Mouse (Mus musculus): ENCODE data around the gene Cenpl. TPM values are rescaled to one million over a fixed set of nuclear protein-coding genes. Genes with fewer than 3 reads are reported as not detected.
A peak's percentile ranks its signal among the peaks of the same experiment; 100 is the strongest.

Cenpl gene
- polyA plus RNA-seq, 1 experiment from 2014 or later: 9.1 TPM

- no peaks in the 10 kb centered on the region for H3K4me1 ChIP-seq
- no peaks in the 10 kb centered on the region for H3K9me3 ChIP-seq (replicated peaks)
- H3K36me3 ChIP-seq: peaks cover 35% of the 10 kb centered on the region
- WGBS: 95% methylated on average over 1 of the region's 1 CpGs
- H3K4me3 ChIP-seq (replicated peaks): no peak overlapping the region
- no peak overlapping the region for H3K9ac ChIP-seq (replicated peaks)
- no peak overlapping the region for H3K4me2 ChIP-seq
- no peaks in the 10 kb centered on the region for H3K27me3 ChIP-seq (replicated peaks)
- ATAC-seq (ENCODE audit: low FRiP score): no peak
- H3K27ac ChIP-seq (replicated peaks): no peak overlapping the region
These were observed 13.3 kb upstream of the Cenpl start for GRCm38 (mm10) chr1:161057164-161057563.

GRCm38 (mm10) chr1:161063351-161063750 lies 7.2 kb upstream of the Cenpl start:
- Histone ChIP-seq H3K9ac (replicated peaks) (no peak overlapping the region), H3K27ac (replicated peaks) (no peak overlapping the region), H3K27me3 (replicated peaks) (no peaks in the 10 kb centered on the region), H3K4me2 (no peak overlapping the region), H3K4me1 (no peaks in the 10 kb centered on the region), H3K36me3 (peaks cover 14% of the 10 kb centered on the region), H3K4me3 (replicated peaks) (no peak overlapping the region), H3K9me3 (replicated peaks) (no peaks in the 10 kb centered on the region)
- 72% methylated on average over 1 of the region's 1 CpGs for WGBS
- ATAC-seq (ENCODE audit: low FRiP score): no peak

GRCm38 (mm10) chr1:161071272-161071620 lies 733 bp downstream of the Cenpl start:
- WGBS: under 1% methylated on average over 12 of the region's 12 CpGs
- no peaks in the 10 kb centered on the region for H3K9me3 ChIP-seq (replicated peaks)
- H3K4me3 ChIP-seq (replicated peaks): peak overlapping the region; percentile 71
- H3K27me3 ChIP-seq (replicated peaks): no peaks in the 10 kb centered on the region
- H3K36me3 ChIP-seq: no peaks in the 10 kb centered on the region
- ATAC-seq (ENCODE audit: low FRiP score): no peak
- peaks cover 38% of the 10 kb centered on the region for H3K4me1 ChIP-seq
- peak overlapping the region; percentile 56 for H3K9ac ChIP-seq (replicated peaks)
- H3K27ac ChIP-seq (replicated peaks): peak overlapping the region; percentile 64; the same call in 1 of the 2 replicates
- peak overlapping the region; percentile 66 for H3K4me2 ChIP-seq

- H3K4me2 ChIP-seq: no peak overlapping the region
- 83% methylated on average over 6 of the region's 6 CpGs for WGBS
- H3K27ac ChIP-seq (replicated peaks): no peak overlapping the region
- H3K36me3 ChIP-seq: no peaks in the 10 kb centered on the region
- no peaks in the 10 kb centered on the region for H3K27me3 ChIP-seq (replicated peaks)
- H3K4me1 ChIP-seq: peaks cover 27% of the 10 kb centered on the region
- H3K9me3 ChIP-seq (replicated peaks): no peaks in the 10 kb centered on the region
- no peak overlapping the region for H3K9ac ChIP-seq (replicated peaks)
- no peak for ATAC-seq (ENCODE audit: low FRiP score)
- no peak overlapping the region for H3K4me3 ChIP-seq (replicated peaks)
These were observed 5.7 kb downstream of the Cenpl start for GRCm38 (mm10) chr1:161076238-161076637.

- no peak overlapping the region for H3K4me3 ChIP-seq (replicated peaks)
- no peaks in the 10 kb centered on the region for H3K36me3 ChIP-seq
- no peak overlapping the region for H3K9ac ChIP-seq (replicated peaks)
- no peaks in the 10 kb centered on the region for H3K27me3 ChIP-seq (replicated peaks)
- H3K4me1 ChIP-seq: peaks cover 17% of the 10 kb centered on the region
- no peaks in the 10 kb centered on the region for H3K9me3 ChIP-seq (replicated peaks)
- 90% methylated on average over 3 of the region's 3 CpGs for WGBS
- no peak overlapping the region for H3K27ac ChIP-seq (replicated peaks)
- ATAC-seq (ENCODE audit: low FRiP score): no peak
- no peak overlapping the region for H3K4me2 ChIP-seq
These were observed 6.7 kb downstream of the Cenpl start for GRCm38 (mm10) chr1:161077243-161077642.

- no peaks in the 10 kb centered on the region for H3K9me3 ChIP-seq (replicated peaks)
- ATAC-seq (ENCODE audit: low FRiP score): no peak
- no peak overlapping the region for H3K4me3 ChIP-seq (replicated peaks)
- WGBS: 98% methylated on average over 4 of the region's 4 CpGs
- H3K9ac ChIP-seq (replicated peaks): no peak overlapping the region
- no peak overlapping the region for H3K27ac ChIP-seq (replicated peaks)
- no peak overlapping the region for H3K4me2 ChIP-seq
- no peaks in the 10 kb centered on the region for H3K4me1 ChIP-seq
- peaks cover 53% of the 10 kb centered on the region for H3K36me3 ChIP-seq
- H3K27me3 ChIP-seq (replicated peaks): no peaks in the 10 kb centered on the region
These were observed 29.4 kb downstream of the Cenpl start for GRCm38 (mm10) chr1:161099721-161100405.

GRCm38 (mm10) chr1:161103842-161104241 lies 33.3 kb downstream of the Cenpl start:
- Histone ChIP-seq H3K36me3 (peaks cover 46% of the 10 kb centered on the region), H3K9me3 (replicated peaks) (no peaks in the 10 kb centered on the region), H3K9ac (replicated peaks) (no peak overlapping the region), H3K27me3 (replicated peaks) (no peaks in the 10 kb centered on the region), H3K4me2 (no peak overlapping the region), H3K4me1 (no peaks in the 10 kb centered on the region), H3K4me3 (replicated peaks) (no peak overlapping the region), H3K27ac (replicated peaks) (no peak overlapping the region)
- WGBS: 87% methylated on average over 1 of the region's 1 CpGs
- ATAC-seq (ENCODE audit: low FRiP score): no peak

GRCm38 (mm10) chr1:161109216-161109615 lies 38.7 kb downstream of the Cenpl start:
- no peaks in the 10 kb centered on the region for H3K27me3 ChIP-seq (replicated peaks)
- no peaks in the 10 kb centered on the region for H3K9me3 ChIP-seq (replicated peaks)
- H3K4me1 ChIP-seq: no peaks in the 10 kb centered on the region
- no peak for ATAC-seq (ENCODE audit: low FRiP score)
- WGBS: 84% methylated on average over 8 of the region's 8 CpGs
- H3K36me3 ChIP-seq: peaks cover 29% of the 10 kb centered on the region
- no peak overlapping the region for H3K27ac ChIP-seq (replicated peaks)
- no peak overlapping the region for H3K4me3 ChIP-seq (replicated peaks)
- H3K9ac ChIP-seq (replicated peaks): no peak overlapping the region
- H3K4me2 ChIP-seq: no peak overlapping the region

GRCm38 (mm10) chr1:161114591-161114990 lies 44.1 kb downstream of the Cenpl start:
- ATAC-seq (ENCODE audit: low FRiP score): no peak
- Histone ChIP-seq H3K27ac (replicated peaks) (no peak overlapping the region), H3K4me3 (replicated peaks) (no peak overlapping the region), H3K36me3 (peaks cover 3% of the 10 kb centered on the region; the same call in 1 of the 2 replicates), H3K4me1 (no peaks in the 10 kb centered on the region), H3K4me2 (no peak overlapping the region), H3K9ac (replicated peaks) (no peak overlapping the region), H3K9me3 (replicated peaks) (no peaks in the 10 kb centered on the region), H3K27me3 (replicated peaks) (no peaks in the 10 kb centered on the region)

- Histone ChIP-seq H3K27me3 (replicated peaks) (no peaks in the 10 kb centered on the region), H3K9me3 (replicated peaks) (no peaks in the 10 kb centered on the region), H3K27ac (replicated peaks) (no peak overlapping the region), H3K4me1 (peaks cover 2% of the 10 kb centered on the region), H3K4me2 (no peak overlapping the region), H3K4me3 (replicated peaks) (no peak overlapping the region), H3K9ac (replicated peaks) (no peak overlapping the region), H3K36me3 (peaks cover 6% of the 10 kb centered on the region)
- no peak for ATAC-seq (ENCODE audit: low FRiP score)
- 92% methylated on average over 10 of the region's 10 CpGs for WGBS
These were observed 52.3 kb downstream of the Cenpl start for GRCm38 (mm10) chr1:161122661-161123418.

GRCm38 (mm10) chr1:161126461-161126860 lies 55.9 kb downstream of the Cenpl start:
- Histone ChIP-seq H3K27me3 (replicated peaks) (no peaks in the 10 kb centered on the region), H3K9me3 (replicated peaks) (no peaks in the 10 kb centered on the region), H3K9ac (replicated peaks) (no peak overlapping the region), H3K36me3 (no peaks in the 10 kb centered on the region), H3K4me1 (peaks cover 23% of the 10 kb centered on the region), H3K27ac (replicated peaks) (no peak overlapping the region), H3K4me2 (no peak overlapping the region), H3K4me3 (replicated peaks) (no peak overlapping the region)
- no peak for ATAC-seq (ENCODE audit: low FRiP score)
- 83% methylated on average over 1 of the region's 1 CpGs for WGBS
